Mouse (Mus musculus): Measurements from ENCODE around the gene Fcor. TPM values are rescaled to one million over a fixed set of nuclear protein-coding genes. Genes with fewer than 3 reads are reported as not detected.

Gene Fcor
- polyA plus RNA-seq (2012; rRNA removed) = 15.1 and 15.5 TPM in 2 replicates

DNA sequence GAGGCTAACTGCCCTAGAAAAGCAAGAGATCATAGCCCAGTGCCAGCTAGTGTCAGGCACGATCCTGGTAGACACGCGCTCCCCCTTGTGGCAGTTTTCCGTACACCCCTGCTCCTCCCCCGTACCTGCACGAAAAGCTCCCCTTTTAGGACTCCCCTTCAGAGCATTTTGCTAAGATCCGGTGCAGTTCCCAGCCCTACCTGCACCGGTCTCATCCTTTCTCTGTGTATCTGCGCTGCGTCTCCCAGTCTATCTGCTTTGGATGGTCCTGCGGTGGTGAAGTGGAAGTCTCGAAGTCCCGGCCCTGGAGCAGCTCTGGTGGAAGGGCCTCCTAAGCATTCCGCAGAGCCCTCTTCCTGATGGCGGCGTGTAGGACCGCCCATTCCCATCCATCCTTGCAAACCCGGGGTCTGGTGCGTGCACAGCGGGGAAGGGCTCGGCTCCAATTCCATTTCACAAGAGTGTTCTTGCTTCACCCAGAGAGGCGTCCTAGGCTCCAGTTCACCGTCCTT lies at the start of gene Fcor:
Gene Fcor, minus strand, starts transcription at position 383 of the 512 bp plus-strand sequence.
- WGBS = under 1% methylated on average over 23 of the region's 23 CpGs
- peak; percentile 86 for DNase-seq
- H3K27ac ChIP-seq (ENCODE audit: insufficient read depth, low read depth, low read length) = no peak within 1 kb of the TSS

GRCm38 (mm10) chr8:3721041-3721440 lies 48.9 kb upstream of the Fcor start:
- H3K27me3 ChIP-seq (replicated peaks; ENCODE audit: control insufficient read depth, insufficient read depth, low read length) = no peaks in the 10 kb centered on the region
- no peak overlapping the region for H3K4me3 ChIP-seq (ENCODE audit: insufficient read depth, low read depth, low read length)
- 11% methylated on average over 1 of the region's 1 CpGs for WGBS

More for the DNA sequence above, at the start of gene Fcor:
- Histone ChIP-seq H3K27me3 (replicated peaks; ENCODE audit: control insufficient read depth, insufficient read depth, low read length) (no peaks in the 10 kb centered on the region), H3K4me1 (ENCODE audit: control insufficient read depth, insufficient read depth, low read length) (no peaks in the 10 kb centered on the region; the same call in 1 of the 2 replicates), H3K36me3 (ENCODE audit: control insufficient read depth, insufficient read depth, low read length) (no peaks in the 10 kb centered on the region), H3K4me3 (ENCODE audit: insufficient read depth, low read depth, low read length) (peak within 1 kb of the TSS; percentile 70)
- TF ChIP-seq CTCF (conservative IDR thresholded peaks at IDR 0.05; ENCODE audit: insufficient read depth, insufficient read length, low read depth, low read length) = peak; percentile 95
- no peak for TF ChIP-seq POLR2A (IDR thresholded peaks at IDR 0.05; ENCODE audit: low read depth, low read length)

DNA sequence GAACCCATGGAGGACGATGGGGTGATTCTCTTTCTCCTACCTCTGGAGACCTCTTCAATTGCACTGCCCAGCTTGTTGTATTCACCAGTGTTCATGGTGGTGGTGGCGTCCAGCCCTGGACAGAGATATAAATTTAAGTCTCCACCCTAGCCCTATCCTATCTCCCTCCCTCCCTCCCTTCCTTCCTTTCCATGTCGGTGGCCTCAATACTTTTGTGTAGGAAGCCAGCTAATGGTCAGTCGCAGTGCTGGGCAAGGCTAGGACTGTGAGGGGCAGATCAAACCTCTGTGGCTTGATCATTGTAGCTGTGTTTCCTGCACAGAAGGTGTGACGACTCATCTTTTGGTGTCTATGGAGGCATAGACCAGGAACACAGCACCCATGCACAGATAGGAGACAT lies 48.4 kb upstream of the Fcor start, which contains the start of gene Clec4g:
Gene Clec4g, minus strand, starts transcription at position 101 of the 400 bp plus-strand sequence.
- TF ChIP-seq POLR2A (IDR thresholded peaks at IDR 0.05; ENCODE audit: low read depth, low read length) = no peak
- no peak within 1 kb of the TSS for H3K4me3 ChIP-seq (ENCODE audit: insufficient read depth, low read depth, low read length)
- H3K36me3 ChIP-seq (ENCODE audit: control insufficient read depth, insufficient read depth, low read length) = no peaks in the 10 kb centered on the region
- WGBS = 61% methylated on average over 5 of the region's 5 CpGs
- H3K4me1 ChIP-seq (ENCODE audit: control insufficient read depth, insufficient read depth, low read length) = no peaks in the 10 kb centered on the region
- H3K27me3 ChIP-seq (replicated peaks; ENCODE audit: control insufficient read depth, insufficient read depth, low read length) = no peaks in the 10 kb centered on the region
- H3K27ac ChIP-seq (ENCODE audit: insufficient read depth, low read depth, low read length) = no peak within 1 kb of the TSS
- DNase-seq = no peak

More at GRCm38 (mm10) chr8:3721041-3721440, 48.9 kb upstream of the Fcor start:
- TF ChIP-seq CTCF (conservative IDR thresholded peaks at IDR 0.05; ENCODE audit: insufficient read depth, insufficient read length, low read depth, low read length) (no peak), POLR2A (IDR thresholded peaks at IDR 0.05; ENCODE audit: low read depth, low read length) (no peak)
- no peaks in the 10 kb centered on the region for H3K36me3 ChIP-seq (ENCODE audit: control insufficient read depth, insufficient read depth, low read length)
- H3K4me1 ChIP-seq (ENCODE audit: control insufficient read depth, insufficient read depth, low read length) = no peaks in the 10 kb centered on the region
- DNase-seq = no peak
- H3K27ac ChIP-seq (ENCODE audit: insufficient read depth, low read depth, low read length) = no peak overlapping the region

- DNase-seq = peak; percentile 68
- no peak overlapping the region for H3K4me3 ChIP-seq (ENCODE audit: insufficient read depth, low read depth, low read length)
- 18% methylated on average over 14 of the region's 14 CpGs for WGBS
Observed at GRCm38 (mm10) chr8:3718559-3718958, 46.4 kb upstream of the Fcor start.

GRCm38 (mm10) chr8:3717321-3717954 lies 45.3 kb upstream of the Fcor start:
- H3K4me1 ChIP-seq (ENCODE audit: control insufficient read depth, insufficient read depth, low read length) = no peaks in the 10 kb centered on the region
- no peak for DNase-seq
- TF ChIP-seq POLR2A (IDR thresholded peaks at IDR 0.05; ENCODE audit: low read depth, low read length) (no peak), CTCF (conservative IDR thresholded peaks at IDR 0.05; ENCODE audit: insufficient read depth, insufficient read length, low read depth, low read length) (no peak)
- H3K27me3 ChIP-seq (replicated peaks; ENCODE audit: control insufficient read depth, insufficient read depth, low read length) = no peaks in the 10 kb centered on the region
- no peaks in the 10 kb centered on the region for H3K36me3 ChIP-seq (ENCODE audit: control insufficient read depth, insufficient read depth, low read length)
- no peak overlapping the region for H3K27ac ChIP-seq (ENCODE audit: insufficient read depth, low read depth, low read length)
- 55% methylated on average over 12 of the region's 12 CpGs for WGBS
- no peak overlapping the region for H3K4me3 ChIP-seq (ENCODE audit: insufficient read depth, low read depth, low read length)

More at GRCm38 (mm10) chr8:3718559-3718958, 46.4 kb upstream of the Fcor start:
- Histone ChIP-seq H3K4me1 (ENCODE audit: control insufficient read depth, insufficient read depth, low read length) (no peaks in the 10 kb centered on the region), H3K27ac (ENCODE audit: insufficient read depth, low read depth, low read length) (no peak overlapping the region), H3K36me3 (ENCODE audit: control insufficient read depth, insufficient read depth, low read length) (no peaks in the 10 kb centered on the region), H3K27me3 (replicated peaks; ENCODE audit: control insufficient read depth, insufficient read depth, low read length) (no peaks in the 10 kb centered on the region)
- TF ChIP-seq POLR2A (IDR thresholded peaks at IDR 0.05; ENCODE audit: low read depth, low read length) (no peak), CTCF (conservative IDR thresholded peaks at IDR 0.05; ENCODE audit: insufficient read depth, insufficient read length, low read depth, low read length) (peak; percentile 94)

- DNase-seq = peak; percentile 7
- H3K27ac ChIP-seq (ENCODE audit: insufficient read depth, low read depth, low read length) = no peak overlapping the region
- no peaks in the 10 kb centered on the region for H3K4me1 ChIP-seq (ENCODE audit: control insufficient read depth, insufficient read depth, low read length)
- WGBS = 38% methylated on average over 2 of the region's 2 CpGs
- no peaks in the 10 kb centered on the region for H3K27me3 ChIP-seq (replicated peaks; ENCODE audit: control insufficient read depth, insufficient read depth, low read length)
- H3K4me3 ChIP-seq (ENCODE audit: insufficient read depth, low read depth, low read length) = no peak overlapping the region
- TF ChIP-seq CTCF (conservative IDR thresholded peaks at IDR 0.05; ENCODE audit: insufficient read depth, insufficient read length, low read depth, low read length) (no peak), POLR2A (IDR thresholded peaks at IDR 0.05; ENCODE audit: low read depth, low read length) (no peak)
- H3K36me3 ChIP-seq (ENCODE audit: control insufficient read depth, insufficient read depth, low read length) = no peaks in the 10 kb centered on the region
Observed at GRCm38 (mm10) chr8:3711646-3712045, 39.5 kb upstream of the Fcor start.

GRCm38 (mm10) chr8:3710312-3710711 lies 38.1 kb upstream of the Fcor start:
- Histone ChIP-seq H3K4me3 (ENCODE audit: insufficient read depth, low read depth, low read length) (no peak overlapping the region), H3K36me3 (ENCODE audit: control insufficient read depth, insufficient read depth, low read length) (no peaks in the 10 kb centered on the region), H3K27ac (ENCODE audit: insufficient read depth, low read depth, low read length) (no peak overlapping the region), H3K4me1 (ENCODE audit: control insufficient read depth, insufficient read depth, low read length) (no peaks in the 10 kb centered on the region), H3K27me3 (replicated peaks; ENCODE audit: control insufficient read depth, insufficient read depth, low read length) (no peaks in the 10 kb centered on the region)
- TF ChIP-seq CTCF (conservative IDR thresholded peaks at IDR 0.05; ENCODE audit: insufficient read depth, insufficient read length, low read depth, low read length) (no peak), POLR2A (IDR thresholded peaks at IDR 0.05; ENCODE audit: low read depth, low read length) (no peak)
- WGBS = 75% methylated on average over 3 of the region's 3 CpGs
- DNase-seq = no peak
